Mouse (Mus musculus) liver, adult 2 months (tissue): ENCODE measurements around the gene Wwc2.

Experiments used
- CTCF ChIP-seq: fragments of 200-500 bp; IDR thresholded peaks from 2 replicates; pipeline ENCODE4 v1.5.1; 2011; ENCODE audit warnings: low read depth, low read length, control low read depth
- POLR2A ChIP-seq: fragments of 200-500 bp; IDR thresholded peaks from 2 replicates; pipeline ENCODE4 v1.6.1; 2011; ENCODE audit warnings: low read length, control low read depth; ENCODE audit not compliant: insufficient read depth; ENCODE audit errors: extremely low read depth

DNA sequence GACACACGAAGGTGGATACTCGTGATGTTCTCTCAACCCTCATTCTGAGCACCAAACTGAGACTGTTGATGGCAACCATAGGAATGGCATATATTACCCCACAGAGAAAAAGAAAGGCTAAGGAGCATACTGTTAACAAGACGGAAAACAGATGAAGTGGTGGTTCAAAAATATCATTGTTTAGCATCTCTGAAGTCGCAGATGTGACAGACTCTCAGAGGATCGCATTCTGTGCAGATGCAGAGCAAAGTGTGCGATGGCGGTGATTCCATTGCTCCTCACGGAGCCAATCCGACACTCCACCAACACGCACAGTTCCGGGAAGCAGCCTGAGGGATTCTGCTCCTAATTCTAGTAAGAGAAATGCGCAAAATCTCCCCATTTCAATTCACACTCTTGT is 131.5 kb downstream of the Wwc2 start:
- no peak for TF ChIP-seq CTCF
- TF ChIP-seq POLR2A = no peak
